Mouse (Mus musculus) intestine, embryonic 14.5 days (tissue): ENCODE measurements around the gene Map2k6. TPM values are rescaled to one million over a fixed set of nuclear protein-coding genes. Genes with fewer than 3 reads are reported as not detected.

Experiments used
- ATAC-seq: fragments of 200-750 bp; cut with Nextera tagmentation; replicated peaks from 2 replicates; pipeline ENCODE4 v1.8.0; 2017; ENCODE audit warnings: low read depth, moderate number of reproducible peaks, moderate TSS enrichment, moderate library complexity; ENCODE audit not compliant: low FRiP score, low TSS enrichment
- DNase-seq: peaks from one replicate; pipeline ENCODE4 v3.0.0-alpha.2; 2018; ENCODE audit warnings: low spot score
- H3K27ac ChIP-seq: fragments of 300-500 bp; sonication (generic); 2 replicates; pipeline ENCODE4 v1.5.1; 2014; ENCODE audit warnings: low read depth, mild to moderate bottlenecking, control low read depth
- H3K27me3 ChIP-seq: fragments of 300-500 bp; sonication (generic); replicated peaks from 2 replicates; pipeline ENCODE4 v1.6.1; 2014; ENCODE audit warnings: low read length, control low read depth; ENCODE audit not compliant: control insufficient read depth, insufficient read depth
- H3K36me3 ChIP-seq: fragments of 300-500 bp; sonication (generic); 2 replicates; pipeline ENCODE4 v1.6.1; 2014; ENCODE audit warnings: low read length, control low read depth; ENCODE audit not compliant: control insufficient read depth, insufficient read depth
- H3K4me1 ChIP-seq: fragments of 300-500 bp; sonication (generic); replicated peaks from 2 replicates; pipeline ENCODE4 v1.6.1; 2014; ENCODE audit warnings: low read length, control low read depth, mixed read lengths; ENCODE audit not compliant: control insufficient read depth, insufficient read depth
- H3K4me2 ChIP-seq: fragments of 300-500 bp; sonication (generic); 2 replicates; pipeline ENCODE4 v1.6.1; 2014; ENCODE audit warnings: low read length
- H3K4me3 ChIP-seq: fragments of 300-500 bp; sonication (generic); 2 replicates; pipeline ENCODE4 v1.5.1; 2014; ENCODE audit warnings: low read depth, low read length, control low read depth, mixed read lengths
- H3K9ac ChIP-seq: fragments of 300-500 bp; sonication (generic); 2 replicates; pipeline ENCODE4 v1.6.1; 2014; ENCODE audit warnings: mild to moderate bottlenecking, low read length
- H3K9me3 ChIP-seq: fragments of 300-500 bp; sonication (generic); 2 replicates; pipeline ENCODE4 v1.6.1; 2016; ENCODE audit warnings: low read length, control low read depth; ENCODE audit not compliant: control insufficient read depth
- WGBS: fragments of 180-500 bp; shearing (Covaris S2); extraction: QIAGEN DNeasy Blood & Tissue Kit; methylation state at CpG from one replicate; pipeline ENCODE4 v1.1.7; 2014; 5-methylcytosine and 5-hydroxymethylcytosine counted together
- polyA plus RNA-seq: library from polyadenylated mRNA; unstranded; fragments of >200 nt; fragmentation: Nextera tagmentation; extraction: Ambion mirVana; gene quantifications from 2 replicates; pipeline ENCODE4 v1.2.1, GENCODE M21; 2014

Gene Map2k6
- polyA plus RNA-seq, 1 experiment from 2014 or later, result 25.5 TPM

DNA sequence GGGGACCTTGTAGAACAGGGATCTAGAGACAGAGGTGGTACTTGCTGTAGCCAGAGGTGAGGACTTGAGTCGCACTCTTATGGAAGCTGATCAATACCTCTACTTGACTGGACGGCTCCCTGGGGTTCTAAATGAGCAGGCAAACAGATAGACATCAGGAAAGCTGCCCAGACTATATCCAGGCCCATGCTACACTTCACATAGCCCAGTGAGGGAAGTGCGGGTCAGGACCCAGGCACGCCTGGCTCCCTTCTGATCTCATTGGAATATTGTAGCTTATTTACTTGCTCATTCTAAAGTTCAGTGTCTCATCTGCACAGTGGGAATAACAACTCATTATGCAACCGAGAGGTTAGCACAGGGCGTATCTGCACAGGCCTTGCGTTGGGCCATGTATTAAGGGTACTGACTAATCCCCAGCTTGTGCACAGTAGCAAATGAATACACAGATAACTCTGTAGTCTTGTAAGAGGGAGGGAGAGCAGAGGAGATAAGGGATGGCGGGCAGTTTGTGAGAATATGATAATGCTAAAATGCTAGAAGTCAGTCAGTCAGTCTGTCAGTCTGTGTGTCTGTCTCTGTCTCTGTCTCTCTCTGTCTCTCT lies 64.2 kb downstream of the Map2k6 start:
- H3K9ac ChIP-seq, result no peak overlapping the region
- H3K4me2 ChIP-seq, result no peak overlapping the region
- peaks cover 16% of the 10 kb centered on the region; the same call in 1 of the 2 replicates for H3K4me1 ChIP-seq
- H3K27me3 ChIP-seq, result no peaks in the 10 kb centered on the region
- WGBS, result 78% methylated on average over 8 of the region's 8 CpGs
- H3K9me3 ChIP-seq, result no peaks in the 10 kb centered on the region
- H3K27ac ChIP-seq, result no peak overlapping the region
- no peak overlapping the region for H3K4me3 ChIP-seq
- no peaks in the 10 kb centered on the region for H3K36me3 ChIP-seq
- DNase-seq (no peak), ATAC-seq (no peak)

DNA sequence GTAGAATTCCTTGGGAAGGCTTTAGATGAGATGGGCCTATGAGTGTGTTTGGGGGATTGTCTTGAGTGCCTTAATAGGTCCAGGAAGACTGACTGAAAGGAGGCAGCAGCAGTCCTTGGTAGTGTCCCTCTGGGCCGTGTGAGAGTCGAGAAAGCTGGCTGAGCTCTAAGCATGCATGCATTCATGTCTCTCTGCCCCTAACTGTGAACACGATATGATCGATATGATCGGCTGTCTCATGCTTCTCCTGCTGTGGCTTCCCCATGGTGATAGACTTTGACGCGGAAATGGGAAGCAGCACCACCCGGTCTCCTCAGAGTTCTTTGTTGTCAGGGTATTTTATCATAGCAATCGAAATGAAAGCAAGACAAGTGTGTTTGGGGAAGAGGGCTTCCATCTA lies 64.9 kb downstream of the Map2k6 start:
- no peak for DNase-seq
- Histone ChIP-seq H3K27me3 (no peaks in the 10 kb centered on the region), H3K9me3 (no peaks in the 10 kb centered on the region), H3K4me3 (no peak overlapping the region), H3K4me2 (no peak overlapping the region), H3K36me3 (no peaks in the 10 kb centered on the region), H3K4me1 (peaks cover 14% of the 10 kb centered on the region; the same call in 1 of the 2 replicates), H3K27ac (no peak overlapping the region), H3K9ac (no peak overlapping the region)
- no peak for ATAC-seq
- 76% methylated on average over 9 of the region's 9 CpGs for WGBS

DNA sequence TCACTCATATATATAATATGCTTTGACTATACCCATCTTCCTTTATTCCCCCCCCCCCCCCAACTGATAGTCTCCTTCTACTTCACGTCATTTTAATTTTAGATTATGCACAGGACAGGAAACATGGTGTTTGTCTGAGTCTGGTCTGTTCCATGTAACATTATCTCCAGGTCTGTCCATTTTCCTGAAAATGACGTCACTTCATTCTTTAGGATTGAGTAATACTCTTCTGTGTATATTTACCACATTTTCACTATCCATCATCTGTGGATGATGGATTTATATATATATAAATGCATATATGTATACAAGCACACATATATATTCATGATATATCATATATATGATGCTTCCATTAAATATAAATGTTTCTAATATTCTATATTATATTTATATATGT lies 70.1 kb downstream of the Map2k6 start:
- H3K36me3 ChIP-seq, result no peaks in the 10 kb centered on the region
- no peak overlapping the region for H3K4me3 ChIP-seq
- no peaks in the 10 kb centered on the region for H3K9me3 ChIP-seq
- H3K27ac ChIP-seq, result no peak overlapping the region
- H3K9ac ChIP-seq, result no peak overlapping the region
- no peaks in the 10 kb centered on the region for H3K27me3 ChIP-seq
- WGBS, result 70% methylated on average over 2 of the region's 2 CpGs
- H3K4me2 ChIP-seq, result no peak overlapping the region
- ATAC-seq (no peak), DNase-seq (no peak)
- no peaks in the 10 kb centered on the region for H3K4me1 ChIP-seq

DNA sequence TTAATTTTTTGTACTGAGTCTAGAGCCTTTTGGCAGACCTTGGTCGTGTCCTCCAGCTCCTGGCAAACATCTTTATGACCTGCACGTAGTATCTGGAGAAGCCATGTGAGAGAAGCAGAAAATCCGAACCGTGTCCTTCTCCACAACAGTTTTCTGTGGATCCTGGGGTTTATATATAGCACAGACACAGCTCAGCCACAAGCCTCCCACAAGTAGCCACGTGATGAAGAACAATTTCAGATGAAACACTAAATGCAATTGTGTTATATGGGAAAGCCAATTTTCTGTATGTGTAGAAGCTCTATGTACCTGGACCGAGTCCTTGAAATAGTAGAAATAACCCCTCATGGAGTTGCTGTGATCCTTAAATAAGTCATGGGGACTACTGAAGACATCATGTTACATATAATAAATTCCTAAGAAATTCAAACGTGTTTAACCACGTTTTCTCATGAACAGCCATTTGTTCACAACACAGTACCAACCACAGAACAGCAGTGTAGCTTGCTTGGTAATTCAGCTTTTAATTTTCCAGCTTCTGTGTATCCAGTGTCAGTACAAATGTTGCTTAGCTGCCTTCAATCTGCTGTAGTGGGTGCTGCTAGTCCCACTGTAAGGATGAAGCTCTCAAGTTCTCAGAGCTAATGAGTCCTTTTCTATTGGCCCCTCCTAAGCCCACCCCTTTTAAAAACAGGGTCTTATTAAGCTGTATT lies 71.8 kb downstream of the Map2k6 start:
- H3K27ac ChIP-seq, result no peak overlapping the region
- H3K4me1 ChIP-seq, result no peaks in the 10 kb centered on the region
- H3K4me3 ChIP-seq, result no peak overlapping the region
- no peak overlapping the region for H3K9ac ChIP-seq
- WGBS, result 84% methylated on average over 8 of the region's 8 CpGs
- no peak for ATAC-seq
- H3K4me2 ChIP-seq, result no peak overlapping the region
- peak; percentile 1 for DNase-seq
- no peaks in the 10 kb centered on the region for H3K27me3 ChIP-seq
- H3K36me3 ChIP-seq, result no peaks in the 10 kb centered on the region
- H3K9me3 ChIP-seq, result no peaks in the 10 kb centered on the region

DNA sequence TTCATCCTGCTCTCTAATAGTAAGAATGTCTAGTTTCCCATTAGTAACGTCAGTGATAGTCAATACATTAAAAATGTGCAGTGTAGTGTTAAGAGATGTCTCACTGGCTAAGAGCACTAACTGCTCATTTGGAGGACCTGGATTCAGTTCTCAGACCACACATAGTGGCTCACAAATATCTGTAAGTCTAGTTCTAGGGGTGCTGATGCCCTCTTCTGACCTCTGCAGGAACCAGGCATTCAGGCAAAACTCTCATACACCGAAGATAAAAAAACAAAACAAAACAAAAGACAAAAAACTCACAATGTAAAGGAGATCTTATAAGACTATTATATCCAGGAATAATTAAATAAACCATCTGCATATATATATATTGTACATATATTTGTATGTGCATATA lies 72.4 kb downstream of the Map2k6 start:
- Histone ChIP-seq H3K4me2 (no peak overlapping the region), H3K9ac (no peak overlapping the region), H3K4me1 (no peaks in the 10 kb centered on the region), H3K36me3 (no peaks in the 10 kb centered on the region), H3K9me3 (no peaks in the 10 kb centered on the region), H3K4me3 (no peak overlapping the region), H3K27ac (no peak overlapping the region), H3K27me3 (no peaks in the 10 kb centered on the region)
- DNase-seq (peak; percentile 7), ATAC-seq (no peak)
- 81% methylated on average over 2 of the region's 2 CpGs for WGBS

DNA sequence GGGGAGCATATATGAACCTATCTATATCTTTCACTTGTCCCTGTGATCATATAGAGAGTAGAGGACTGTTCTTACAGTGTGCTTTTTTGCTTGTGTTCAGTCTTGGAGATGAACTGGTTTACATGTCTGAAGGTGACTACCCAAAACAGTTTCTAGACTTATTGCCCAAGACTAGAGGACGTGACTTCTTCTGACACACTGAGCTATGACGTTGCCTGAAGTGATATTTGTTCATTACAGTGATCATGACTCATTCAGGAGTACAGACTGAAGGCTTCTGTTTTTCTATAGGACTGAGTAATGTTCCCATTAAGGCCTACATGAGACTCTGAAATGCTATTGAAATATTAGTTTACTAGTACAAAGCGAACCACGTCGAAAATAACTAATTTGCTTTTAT lies 73.2 kb downstream of the Map2k6 start:
- no peaks in the 10 kb centered on the region for H3K27me3 ChIP-seq
- ATAC-seq (no peak), DNase-seq (no peak)
- H3K4me1 ChIP-seq, result peaks cover 3% of the 10 kb centered on the region
- H3K4me3 ChIP-seq, result no peak overlapping the region
- H3K4me2 ChIP-seq, result no peak overlapping the region
- H3K9ac ChIP-seq, result no peak overlapping the region
- H3K36me3 ChIP-seq, result no peaks in the 10 kb centered on the region
- no peak overlapping the region for H3K27ac ChIP-seq
- WGBS, result 85% methylated on average over 5 of the region's 5 CpGs
- no peaks in the 10 kb centered on the region for H3K9me3 ChIP-seq

DNA sequence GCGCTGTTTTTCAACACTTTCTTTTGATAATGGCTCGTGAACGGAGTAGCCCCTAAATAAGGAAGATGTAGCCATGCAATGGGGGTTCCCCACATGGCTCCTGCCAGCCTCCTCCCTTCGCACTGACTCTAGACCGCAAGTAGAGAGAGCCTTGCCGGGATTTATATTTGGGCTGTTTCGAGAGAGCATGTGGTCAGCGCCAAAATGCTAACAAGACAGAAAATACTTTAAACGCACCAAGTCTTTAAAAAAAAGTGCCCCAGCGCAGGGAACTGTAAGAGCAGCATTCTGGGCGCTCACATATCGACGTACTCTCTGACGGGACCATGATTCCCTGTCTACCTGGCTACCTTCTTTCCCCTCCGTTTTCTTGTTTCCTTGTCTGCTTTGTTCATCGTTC lies 74.6 kb downstream of the Map2k6 start:
- no peaks in the 10 kb centered on the region for H3K27me3 ChIP-seq
- no peak overlapping the region for H3K4me2 ChIP-seq
- ATAC-seq, result no peak
- no peak overlapping the region for H3K4me3 ChIP-seq
- peak; percentile 44 for DNase-seq
- H3K9ac ChIP-seq, result no peak overlapping the region
- WGBS, result 85% methylated on average over 16 of the region's 16 CpGs
- H3K4me1 ChIP-seq, result peaks cover 10% of the 10 kb centered on the region
- no peak overlapping the region for H3K27ac ChIP-seq
- H3K9me3 ChIP-seq, result no peaks in the 10 kb centered on the region
- H3K36me3 ChIP-seq, result no peaks in the 10 kb centered on the region

DNA sequence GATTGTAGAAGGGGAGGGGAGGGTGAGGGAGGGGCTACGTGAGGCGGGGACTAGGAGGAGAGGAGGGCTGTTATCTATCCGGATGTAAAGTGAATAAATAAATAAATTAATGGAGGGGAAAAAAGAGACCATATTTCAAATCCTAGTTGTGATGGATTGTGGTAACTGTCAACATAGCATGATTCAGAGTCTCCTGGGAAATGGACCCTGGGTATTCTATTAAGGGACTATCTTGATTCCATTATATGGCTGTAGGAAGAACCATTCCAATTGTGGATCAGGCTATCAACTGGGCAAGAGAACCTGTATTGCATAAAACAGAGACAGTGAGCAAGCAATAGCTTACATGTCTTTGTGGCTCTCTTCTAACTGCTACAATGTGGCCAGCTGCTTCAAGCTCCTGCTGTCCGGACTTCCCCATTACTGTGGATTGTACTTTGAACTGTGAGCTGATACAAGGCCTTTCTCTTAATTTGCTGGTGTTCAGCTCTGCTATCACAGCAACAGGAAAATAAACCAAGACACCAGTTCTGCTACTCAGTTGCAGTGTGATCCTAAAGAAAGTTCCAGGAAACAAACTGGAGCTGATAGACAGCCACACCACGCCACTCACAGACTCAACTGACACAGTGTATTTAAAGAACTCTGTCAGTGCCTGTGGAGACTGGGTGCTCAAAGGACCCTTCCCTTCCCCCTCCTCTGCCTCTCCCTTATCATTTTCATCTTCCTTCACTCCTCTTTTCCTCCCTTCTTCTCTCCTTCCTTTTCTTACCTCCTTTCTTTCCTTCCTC lies 77.6 kb downstream of the Map2k6 start:
- Histone ChIP-seq H3K27me3 (no peaks in the 10 kb centered on the region), H3K27ac (peak overlapping the region; percentile 67; the same call in 1 of the 2 replicates)
- ATAC-seq, result peak; percentile 65

More for the DNA sequence above, 77.6 kb downstream of the Map2k6 start:
- no peak overlapping the region for H3K9ac ChIP-seq
- no peak overlapping the region for H3K4me3 ChIP-seq
- no peaks in the 10 kb centered on the region for H3K36me3 ChIP-seq
- 46% methylated on average over 5 of the region's 5 CpGs for WGBS
- no peaks in the 10 kb centered on the region for H3K9me3 ChIP-seq
- no peak for DNase-seq
- H3K4me2 ChIP-seq, result no peak overlapping the region
- H3K4me1 ChIP-seq, result peaks cover 24% of the 10 kb centered on the region
